Mouse (Mus musculus): ENCODE measurements around the gene Hagh. TPM values are rescaled to one million over a fixed set of nuclear protein-coding genes. Genes with fewer than 3 reads are reported as not detected.

The Hagh gene
- 32.6 and 39.1 TPM in 2 replicates for polyA plus RNA-seq (2015; fragmentation: Nextera tagmentation; extraction: Ambion mirVana)

DNA sequence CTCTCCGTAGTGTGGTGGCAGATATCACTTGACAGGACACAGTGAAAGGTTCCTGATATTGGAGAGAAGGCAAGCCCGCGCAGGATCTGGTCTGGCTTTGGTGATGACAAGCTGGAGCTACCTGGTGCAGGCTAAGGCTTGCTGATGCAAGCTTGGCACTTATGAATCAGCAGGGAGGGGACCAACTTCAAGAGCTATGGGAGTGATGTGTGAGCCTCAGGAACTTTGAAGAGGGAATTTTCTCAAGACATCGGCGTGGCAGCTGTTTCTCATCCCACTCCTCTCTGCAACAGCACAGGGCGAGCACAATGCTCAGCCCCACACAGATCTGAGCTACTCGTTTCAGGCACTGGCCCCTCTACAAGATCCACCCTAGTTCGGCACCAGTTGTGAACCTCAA lies at the start of gene Hagh:
Gene Hagh, plus strand, starts transcription at position 302 of the 400 bp plus-strand sequence.
- ATAC-seq (ENCODE audit: low read depth) = no peak
- no peak within 1 kb of the TSS for H3K27ac ChIP-seq (ENCODE audit: low read length)
- no peaks in the 10 kb centered on the region for H3K4me1 ChIP-seq (replicated peaks; ENCODE audit: control insufficient read depth, insufficient read depth, low read length)
- no peaks in the 10 kb centered on the region for H3K36me3 ChIP-seq (ENCODE audit: control insufficient read depth, insufficient read depth, low read length)
- no peak within 1 kb of the TSS for H3K4me2 ChIP-seq (ENCODE audit: low read depth, low read length)
- WGBS = 58% methylated on average over 8 of the region's 8 CpGs
- H3K9ac ChIP-seq (ENCODE audit: low read length) = no peak within 1 kb of the TSS
- no peaks in the 10 kb centered on the region for H3K9me3 ChIP-seq (ENCODE audit: control insufficient read depth, low read length)
- H3K27me3 ChIP-seq (ENCODE audit: control insufficient read depth, insufficient read depth, low read depth, low read length) = no peaks in the 10 kb centered on the region
- H3K4me3 ChIP-seq (ENCODE audit: low read length) = no peak within 1 kb of the TSS

DNA sequence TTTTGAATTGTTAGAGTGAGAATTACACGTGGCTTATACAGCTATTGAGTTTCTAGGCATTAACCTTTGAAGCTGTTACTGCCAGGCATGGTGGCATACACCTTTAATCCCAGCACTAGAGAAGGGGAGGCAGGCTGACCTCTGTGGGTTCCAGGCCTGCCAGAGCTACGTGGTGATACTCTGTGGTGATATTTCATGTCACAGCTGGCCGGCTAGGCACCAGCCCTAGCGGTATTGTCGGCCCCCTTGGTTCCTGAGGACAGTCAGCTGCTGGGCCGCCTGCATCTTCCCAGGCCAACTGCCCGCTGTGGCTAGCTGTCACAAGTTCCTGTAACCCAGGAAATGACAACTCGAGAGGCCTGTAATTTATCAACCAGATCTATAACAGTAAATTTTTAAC lies 47.8 kb upstream of the Hagh start:
- WGBS = 32% methylated on average over 8 of the region's 8 CpGs
- Histone ChIP-seq H3K27me3 (ENCODE audit: control insufficient read depth, insufficient read depth, low read depth, low read length) (no peaks in the 10 kb centered on the region), H3K9ac (ENCODE audit: low read length) (no peak overlapping the region), H3K4me1 (replicated peaks; ENCODE audit: control insufficient read depth, insufficient read depth, low read length) (no peaks in the 10 kb centered on the region), H3K4me2 (ENCODE audit: low read depth, low read length) (no peak overlapping the region), H3K27ac (ENCODE audit: low read length) (no peak overlapping the region), H3K36me3 (ENCODE audit: control insufficient read depth, insufficient read depth, low read length) (no peaks in the 10 kb centered on the region), H3K9me3 (ENCODE audit: control insufficient read depth, low read length) (no peaks in the 10 kb centered on the region), H3K4me3 (ENCODE audit: low read length) (no peak overlapping the region)
- ATAC-seq (ENCODE audit: low read depth) = no peak

DNA sequence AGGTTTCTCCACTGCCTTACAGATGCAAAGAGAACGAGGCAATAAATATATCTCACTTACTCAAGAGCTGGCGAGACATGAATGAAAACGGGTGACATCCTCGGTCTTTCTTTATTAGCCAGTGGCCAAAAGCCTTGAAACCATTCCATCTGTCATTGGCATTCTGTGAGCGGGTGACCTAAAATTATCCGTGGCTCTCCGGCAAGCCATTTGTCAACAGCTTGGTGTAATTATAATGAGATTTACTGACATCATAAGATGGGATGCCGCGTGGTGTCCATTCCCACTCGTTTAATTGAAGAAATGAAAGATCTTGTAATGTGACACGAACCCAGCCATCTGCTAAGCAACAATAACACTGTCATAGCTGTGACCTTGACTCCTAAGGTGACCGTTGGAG lies 45.2 kb upstream of the Hagh start:
- Histone ChIP-seq H3K27me3 (ENCODE audit: control insufficient read depth, insufficient read depth, low read depth, low read length) (no peaks in the 10 kb centered on the region), H3K9me3 (ENCODE audit: control insufficient read depth, low read length) (no peaks in the 10 kb centered on the region), H3K27ac (ENCODE audit: low read length) (no peak overlapping the region), H3K36me3 (ENCODE audit: control insufficient read depth, insufficient read depth, low read length) (no peaks in the 10 kb centered on the region), H3K4me3 (ENCODE audit: low read length) (no peak overlapping the region), H3K9ac (ENCODE audit: low read length) (no peak overlapping the region), H3K4me2 (ENCODE audit: low read depth, low read length) (no peak overlapping the region), H3K4me1 (replicated peaks; ENCODE audit: control insufficient read depth, insufficient read depth, low read length) (no peaks in the 10 kb centered on the region)
- WGBS = 61% methylated on average over 12 of the region's 12 CpGs
- ATAC-seq (ENCODE audit: low read depth) = no peak

DNA sequence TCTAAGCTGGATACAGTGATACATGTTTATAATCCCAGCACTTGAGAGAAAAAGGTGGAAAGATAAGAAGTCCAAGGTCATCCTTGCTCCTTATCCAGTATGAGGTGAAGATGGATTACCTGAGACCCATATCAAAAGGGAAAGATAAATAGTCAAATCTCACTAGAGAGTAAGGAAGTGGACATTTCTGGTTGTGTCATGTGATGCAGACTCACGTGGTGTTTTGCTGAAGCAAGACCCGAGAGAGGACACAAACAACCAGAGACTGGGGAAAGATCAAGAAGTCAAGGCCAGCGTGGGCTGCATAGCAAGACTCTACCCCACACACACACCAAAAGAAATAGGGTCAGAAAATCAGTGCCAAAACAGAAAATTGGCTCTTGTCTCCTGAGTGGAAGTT lies 43.0 kb upstream of the Hagh start:
- H3K4me1 ChIP-seq (replicated peaks; ENCODE audit: control insufficient read depth, insufficient read depth, low read length) = no peaks in the 10 kb centered on the region
- WGBS = 48% methylated on average over 3 of the region's 3 CpGs
- no peak overlapping the region for H3K27ac ChIP-seq (ENCODE audit: low read length)
- no peak overlapping the region for H3K4me2 ChIP-seq (ENCODE audit: low read depth, low read length)
- no peak overlapping the region for H3K9ac ChIP-seq (ENCODE audit: low read length)
- no peaks in the 10 kb centered on the region for H3K36me3 ChIP-seq (ENCODE audit: control insufficient read depth, insufficient read depth, low read length)
- H3K9me3 ChIP-seq (ENCODE audit: control insufficient read depth, low read length) = no peaks in the 10 kb centered on the region
- no peaks in the 10 kb centered on the region for H3K27me3 ChIP-seq (ENCODE audit: control insufficient read depth, insufficient read depth, low read depth, low read length)
- no peak overlapping the region for H3K4me3 ChIP-seq (ENCODE audit: low read length)
- no peak for ATAC-seq (ENCODE audit: low read depth)

DNA sequence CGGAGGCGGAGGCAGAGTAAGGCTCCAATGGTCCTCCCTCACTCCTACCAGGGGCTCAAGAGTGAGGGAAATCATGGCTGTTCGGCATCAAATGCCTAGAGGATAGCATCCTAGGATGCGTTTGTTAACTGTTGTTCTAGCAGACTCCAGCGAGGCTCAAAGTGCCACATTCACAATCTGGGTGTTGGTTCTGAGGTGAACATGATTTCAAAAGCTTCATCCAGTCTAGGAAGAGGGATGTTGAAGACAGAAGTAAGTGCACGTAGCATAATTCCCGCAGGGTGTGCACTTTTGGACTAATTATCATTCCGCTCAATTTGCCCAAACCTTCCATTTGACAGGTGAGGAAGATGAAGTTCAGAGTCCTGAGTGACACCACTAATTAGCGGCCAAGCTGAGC lies 41.7 kb upstream of the Hagh start:
- H3K4me1 ChIP-seq (replicated peaks; ENCODE audit: control insufficient read depth, insufficient read depth, low read length) = no peaks in the 10 kb centered on the region
- H3K4me2 ChIP-seq (ENCODE audit: low read depth, low read length) = no peak overlapping the region
- H3K9me3 ChIP-seq (ENCODE audit: control insufficient read depth, low read length) = no peaks in the 10 kb centered on the region
- no peaks in the 10 kb centered on the region for H3K36me3 ChIP-seq (ENCODE audit: control insufficient read depth, insufficient read depth, low read length)
- no peak for ATAC-seq (ENCODE audit: low read depth)
- H3K27ac ChIP-seq (ENCODE audit: low read length) = no peak overlapping the region
- no peak overlapping the region for H3K4me3 ChIP-seq (ENCODE audit: low read length)
- H3K9ac ChIP-seq (ENCODE audit: low read length) = no peak overlapping the region
- 54% methylated on average over 9 of the region's 9 CpGs for WGBS
- no peaks in the 10 kb centered on the region for H3K27me3 ChIP-seq (ENCODE audit: control insufficient read depth, insufficient read depth, low read depth, low read length)

DNA sequence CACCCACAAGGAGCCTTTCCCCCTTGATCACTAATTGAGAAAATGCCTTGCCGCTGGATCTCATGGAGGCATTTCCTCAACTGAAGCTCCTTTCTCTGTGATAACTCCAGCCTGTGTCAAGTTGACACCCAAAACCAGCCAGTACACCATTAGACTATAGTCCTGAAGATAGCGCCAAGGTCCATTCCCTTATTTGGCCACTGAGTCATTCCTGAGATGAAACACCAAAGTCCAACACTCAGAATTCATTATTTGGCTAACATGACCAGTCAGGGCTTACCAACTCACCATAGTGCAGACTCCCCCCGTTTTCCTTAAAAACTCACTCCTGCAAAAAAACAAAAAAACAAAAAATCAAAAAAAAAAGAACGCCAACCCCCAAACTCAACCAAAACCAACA lies 40.5 kb upstream of the Hagh start:
- no peaks in the 10 kb centered on the region for H3K36me3 ChIP-seq (ENCODE audit: control insufficient read depth, insufficient read depth, low read length)
- ATAC-seq (ENCODE audit: low read depth) = no peak
- 88% methylated on average over 4 of the region's 4 CpGs for WGBS
- H3K27me3 ChIP-seq (ENCODE audit: control insufficient read depth, insufficient read depth, low read depth, low read length) = peaks cover 2% of the 10 kb centered on the region
- no peak overlapping the region for H3K27ac ChIP-seq (ENCODE audit: low read length)
- H3K9me3 ChIP-seq (ENCODE audit: control insufficient read depth, low read length) = no peaks in the 10 kb centered on the region
- no peak overlapping the region for H3K9ac ChIP-seq (ENCODE audit: low read length)
- peaks cover 2% of the 10 kb centered on the region; the same call in 1 of the 2 replicates for H3K4me1 ChIP-seq (replicated peaks; ENCODE audit: control insufficient read depth, insufficient read depth, low read length)
- H3K4me2 ChIP-seq (ENCODE audit: low read depth, low read length) = no peak overlapping the region
- H3K4me3 ChIP-seq (ENCODE audit: low read length) = no peak overlapping the region

DNA sequence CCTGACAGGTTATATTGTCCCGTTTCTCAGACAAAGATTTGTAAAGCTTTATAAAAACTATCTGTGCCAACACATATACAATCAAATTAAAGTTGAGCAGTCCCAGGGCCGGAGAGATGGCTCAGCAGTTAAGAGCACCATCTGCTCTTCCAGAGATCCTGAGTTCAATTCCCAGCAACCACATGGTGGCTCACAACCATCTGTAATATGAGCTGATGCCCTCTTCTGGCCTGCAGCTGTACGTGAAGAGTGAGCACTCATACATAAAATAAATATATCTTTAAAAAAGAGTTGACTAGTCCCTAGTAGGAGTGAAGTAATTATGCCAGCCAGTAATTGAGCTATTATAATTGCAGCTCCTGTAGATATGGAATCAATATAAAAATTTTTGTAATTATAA lies 39.4 kb upstream of the Hagh start:
- H3K27ac ChIP-seq (ENCODE audit: low read length) = no peak overlapping the region
- no peak overlapping the region for H3K4me3 ChIP-seq (ENCODE audit: low read length)
- ATAC-seq (ENCODE audit: low read depth) = no peak
- H3K9me3 ChIP-seq (ENCODE audit: control insufficient read depth, low read length) = no peaks in the 10 kb centered on the region
- H3K4me1 ChIP-seq (replicated peaks; ENCODE audit: control insufficient read depth, insufficient read depth, low read length) = peaks cover 4% of the 10 kb centered on the region; the same call in 1 of the 2 replicates
- H3K27me3 ChIP-seq (ENCODE audit: control insufficient read depth, insufficient read depth, low read depth, low read length) = peaks cover 11% of the 10 kb centered on the region
- H3K9ac ChIP-seq (ENCODE audit: low read length) = no peak overlapping the region
- 45% methylated on average over 3 of the region's 3 CpGs for WGBS
- no peak overlapping the region for H3K4me2 ChIP-seq (ENCODE audit: low read depth, low read length)
- H3K36me3 ChIP-seq (ENCODE audit: control insufficient read depth, insufficient read depth, low read length) = no peaks in the 10 kb centered on the region

DNA sequence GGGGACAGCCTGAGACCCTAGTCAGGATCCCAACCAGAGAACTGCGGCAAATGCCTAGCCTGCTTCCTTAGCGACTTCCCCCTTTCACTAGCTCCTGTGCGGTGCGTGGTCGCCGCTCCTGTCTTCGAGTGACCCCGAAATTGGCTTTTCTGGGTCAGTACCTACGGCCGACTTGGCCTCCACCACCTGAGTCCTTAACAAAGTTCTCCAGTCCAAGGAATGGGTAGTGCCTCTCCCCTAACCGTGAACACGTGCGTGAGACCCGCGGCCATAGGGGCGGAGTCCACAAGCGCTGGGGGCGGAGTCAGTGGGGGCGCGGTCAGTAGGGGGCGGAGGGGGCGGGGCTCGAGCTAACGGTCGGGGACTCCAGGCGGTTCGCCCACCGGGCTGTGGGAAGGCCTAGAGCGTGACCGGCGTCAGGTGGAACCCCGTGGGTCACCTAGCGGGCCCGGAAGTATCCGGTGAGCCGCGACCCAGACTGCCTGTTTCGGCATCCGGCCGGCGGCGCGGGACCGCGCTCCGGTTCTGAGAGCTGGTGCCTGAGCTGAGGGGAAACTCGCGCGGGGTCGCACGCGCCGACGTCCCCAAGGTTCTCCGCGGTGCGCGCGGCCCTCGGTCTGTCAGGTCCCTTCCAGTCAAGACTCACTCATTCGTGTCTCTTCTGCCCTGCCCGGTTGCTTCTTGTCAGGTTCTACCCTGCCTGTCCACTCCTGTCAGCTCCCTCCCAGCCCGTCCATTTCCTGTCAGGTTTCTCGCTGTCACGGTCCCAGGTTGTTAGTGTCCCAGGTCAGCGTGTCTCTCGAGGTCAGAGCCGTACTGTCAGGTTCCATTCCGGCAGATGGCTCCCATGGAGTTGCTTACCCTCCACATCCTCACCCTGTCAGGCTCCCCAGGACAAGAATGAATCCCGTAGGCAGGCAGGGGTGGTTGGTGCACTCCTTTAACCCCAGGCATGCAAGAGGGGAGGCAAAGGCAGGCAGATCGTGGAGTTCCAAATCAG lies 35.7 kb upstream of the Hagh start, which contains the start of gene Meiob:
Gene Meiob, plus strand, starts transcription at position 338 of the 1,000 bp plus-strand sequence.
- H3K36me3 ChIP-seq (ENCODE audit: control insufficient read depth, insufficient read depth, low read length) = no peaks in the 10 kb centered on the region
- peaks cover 4% of the 10 kb centered on the region; the same call in 1 of the 2 replicates for H3K4me1 ChIP-seq (replicated peaks; ENCODE audit: control insufficient read depth, insufficient read depth, low read length)
- H3K9ac ChIP-seq (ENCODE audit: low read length) = peak within 1 kb of the TSS; percentile 54
- H3K27me3 ChIP-seq (ENCODE audit: control insufficient read depth, insufficient read depth, low read depth, low read length) = peaks cover 16% of the 10 kb centered on the region
- H3K9me3 ChIP-seq (ENCODE audit: control insufficient read depth, low read length) = no peaks in the 10 kb centered on the region
- H3K27ac ChIP-seq (ENCODE audit: low read length) = no peak within 1 kb of the TSS
- peak within 1 kb of the TSS; percentile 82 for H3K4me2 ChIP-seq (ENCODE audit: low read depth, low read length)
- peak within 1 kb of the TSS; percentile 62 for H3K4me3 ChIP-seq (ENCODE audit: low read length)
- under 1% methylated on average over 71 of the region's 71 CpGs for WGBS
- peak; percentile 95 for ATAC-seq (ENCODE audit: low read depth)

DNA sequence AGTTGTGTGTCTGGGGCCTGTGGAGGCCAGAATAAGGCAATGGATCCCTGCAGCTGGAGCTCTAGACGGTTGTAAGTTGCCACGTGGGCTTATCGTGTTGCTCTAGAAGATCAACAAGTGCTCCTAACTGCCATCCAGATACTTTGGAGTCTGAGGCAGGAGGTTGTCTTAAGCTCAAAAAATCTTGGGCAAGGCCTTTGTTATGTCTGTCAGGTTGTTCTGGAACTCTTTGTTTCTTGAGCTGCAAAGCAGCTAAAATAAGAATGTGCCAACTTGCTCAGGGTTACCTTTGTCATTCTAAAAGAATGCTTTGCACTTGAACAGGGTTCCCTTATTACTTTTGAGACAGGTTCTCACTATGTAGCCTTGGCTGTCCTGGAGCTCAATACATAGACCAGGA lies 28.7 kb upstream of the Hagh start:
- no peaks in the 10 kb centered on the region for H3K9me3 ChIP-seq (ENCODE audit: control insufficient read depth, low read length)
- 69% methylated on average over 3 of the region's 3 CpGs for WGBS
- no peak overlapping the region for H3K4me3 ChIP-seq (ENCODE audit: low read length)
- H3K4me2 ChIP-seq (ENCODE audit: low read depth, low read length) = no peak overlapping the region
- no peaks in the 10 kb centered on the region for H3K36me3 ChIP-seq (ENCODE audit: control insufficient read depth, insufficient read depth, low read length)
- no peak for ATAC-seq (ENCODE audit: low read depth)
- no peaks in the 10 kb centered on the region for H3K27me3 ChIP-seq (ENCODE audit: control insufficient read depth, insufficient read depth, low read depth, low read length)
- H3K27ac ChIP-seq (ENCODE audit: low read length) = no peak overlapping the region
- H3K4me1 ChIP-seq (replicated peaks; ENCODE audit: control insufficient read depth, insufficient read depth, low read length) = no peaks in the 10 kb centered on the region
- H3K9ac ChIP-seq (ENCODE audit: low read length) = no peak overlapping the region

Data from lung, embryonic 16.5 days (tissue).